Mouse (Mus musculus): ENCODE data around the gene Gm37240.

DNA sequence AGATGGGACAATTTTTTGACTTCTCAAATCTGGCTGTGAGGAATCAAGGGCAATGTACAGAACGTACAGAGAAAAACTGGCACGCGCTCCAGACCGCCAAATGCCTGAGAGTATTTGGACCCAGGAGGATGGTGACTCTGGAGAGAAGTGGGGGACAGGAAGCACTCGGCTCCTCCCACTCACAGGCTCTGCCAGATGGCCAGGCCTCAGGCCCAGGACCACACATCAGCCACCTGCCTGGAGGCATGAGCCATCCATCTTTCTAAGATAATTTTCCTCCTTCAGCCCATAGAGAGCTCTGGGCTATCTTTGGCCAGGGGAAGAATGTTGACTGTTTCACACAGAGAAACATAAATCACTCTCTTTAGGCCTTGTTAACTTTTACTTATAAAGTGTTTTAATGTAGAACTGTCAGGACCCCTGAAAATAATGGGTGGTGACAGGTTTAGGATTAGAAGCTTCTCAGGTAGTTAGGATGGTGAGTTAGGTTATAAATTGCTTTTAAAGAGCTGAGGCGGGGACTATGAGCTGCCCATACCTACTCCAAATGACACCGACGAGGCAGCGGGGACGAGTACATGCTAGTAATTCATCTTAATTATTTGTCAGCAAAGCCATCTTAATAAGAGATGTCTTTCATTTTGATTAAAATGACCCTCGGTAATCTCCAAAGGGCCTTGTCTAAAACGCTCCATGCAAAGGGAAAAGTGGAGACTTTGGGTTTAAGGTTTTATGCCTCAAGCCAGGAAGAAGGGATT is 546.0 kb downstream of the Gm37240 start:
- TF ChIP-seq MAFK (IDR thresholded peaks at IDR 0.05; ENCODE audit: insufficient read depth, low read depth, low read length) (no peak), ZC3H11A (IDR thresholded peaks at IDR 0.05; ENCODE audit: borderline replicate concordance, low read depth, low read length) (no peak), HCFC1 (IDR thresholded peaks at IDR 0.05; ENCODE audit: borderline replicate concordance, insufficient read depth, low read length) (no peak), CHD2 (IDR thresholded peaks at IDR 0.05; ENCODE audit: low read depth, low read length) (no peak)

Data from ES-E14 (cell line).